Mouse (Mus musculus): Measurements from ENCODE around the gene 1110008L16Rik. TPM values are rescaled to one million over a fixed set of nuclear protein-coding genes. Genes with fewer than 3 reads are reported as not detected.
"Not testable (repeated sequence)": the region's sequence is repeated elsewhere in the genome, so short reads cannot be mapped to it uniquely, and the experiment has no call there.

1110008L16Rik gene
- polyA plus RNA-seq, 2 experiments, result 5.2 to 6.1 TPM

DNA sequence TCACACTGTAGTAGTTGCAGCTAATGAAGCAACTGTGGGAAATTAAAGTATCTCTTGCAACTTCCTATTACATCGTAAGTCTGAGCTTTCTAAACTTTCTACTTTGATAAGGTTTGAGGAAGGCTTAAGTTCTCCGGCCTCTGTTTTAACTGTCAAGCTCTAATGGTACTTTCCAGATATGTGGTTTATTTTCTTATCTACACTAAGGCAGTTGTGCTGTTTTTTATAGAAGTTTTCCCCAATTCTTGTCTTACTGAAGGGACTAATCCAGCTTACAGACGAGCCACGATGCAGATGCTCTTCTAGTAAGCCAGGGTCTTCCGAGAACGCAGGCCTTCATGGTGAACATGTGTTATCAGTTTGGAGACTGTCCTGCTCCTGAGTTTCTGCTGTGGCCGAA, 30.0 kb downstream of the 1110008L16Rik start:
- no peak overlapping the region for H3K27ac ChIP-seq
- no peak overlapping the region for H3K4me2 ChIP-seq (ENCODE audit: low read depth)
- no peaks in the 10 kb centered on the region for H3K9me3 ChIP-seq (ENCODE audit: control insufficient read depth, low read length)
- TF ChIP-seq EP300 (IDR thresholded peaks at IDR 0.05; ENCODE audit: low read depth) (peak; percentile 74), CTCF (IDR thresholded peaks at IDR 0.05; ENCODE audit: low read depth) (no peak)
- peaks cover 0 to 13% of the 10 kb centered on the region in 2 experiments; a peak in 2 of 4 replicates for H3K4me1 ChIP-seq (replicated peaks; ENCODE audit: control insufficient read depth in 2 of 2, insufficient read depth in 2 of 2, low read length in 1 of 2)
- DNase-seq (ENCODE audit: low read depth in 3 of 3, low spot score in 3 of 3) (peak in 2 of 3 experiments; percentile 9 to 32), ATAC-seq (ENCODE audit: insufficient read depth) (peak; percentile 74)
- WGBS (ENCODE audit: insufficient replicate concordance), result 22% methylated on average over 7 of the region's 7 CpGs
- H3K9ac ChIP-seq (replicated peaks), result no peak overlapping the region
- H3K36me3 ChIP-seq (replicated peaks; ENCODE audit: control insufficient read depth, insufficient read depth, low read depth), result no peaks in the 10 kb centered on the region
- no peak overlapping the region for H3K4me3 ChIP-seq (ENCODE audit: insufficient read depth in 1 of 2, low read depth in 2 of 2, low read length in 2 of 2)
- H3K27me3 ChIP-seq (ENCODE audit: control insufficient read depth, insufficient read depth, low read length), result no peaks in the 10 kb centered on the region

- Histone ChIP-seq H3K36me3 (replicated peaks; ENCODE audit: control insufficient read depth, insufficient read depth, low read depth) (no peaks in the 10 kb centered on the region), H3K4me1 (replicated peaks; ENCODE audit: control insufficient read depth in 2 of 2, insufficient read depth in 2 of 2, low read length in 1 of 2) (peaks cover 0 to 9% of the 10 kb centered on the region in 2 experiments; a peak in 2 of 4 replicates), H3K4me3 (ENCODE audit: insufficient read depth in 1 of 2, low read depth in 2 of 2, low read length in 2 of 2) (no peak overlapping the region), H3K27me3 (ENCODE audit: control insufficient read depth, insufficient read depth, low read length) (no peaks in the 10 kb centered on the region), H3K4me2 (ENCODE audit: low read depth) (no peak overlapping the region), H3K9me3 (ENCODE audit: control insufficient read depth, low read length) (no peaks in the 10 kb centered on the region), H3K9ac (replicated peaks) (no peak overlapping the region), H3K27ac (no peak overlapping the region)
- WGBS (ENCODE audit: insufficient replicate concordance), result 79% methylated on average over 7 of the region's 7 CpGs
- DNase-seq (ENCODE audit: low read depth in 3 of 3, low spot score in 3 of 3) (no peak), ATAC-seq (ENCODE audit: insufficient read depth) (no peak)
- TF ChIP-seq EP300 (IDR thresholded peaks at IDR 0.05; ENCODE audit: low read depth) (no peak), CTCF (IDR thresholded peaks at IDR 0.05; ENCODE audit: low read depth) (no peak)
Observed at GRCm38 (mm10) chr12:55333662-55334061, 34.3 kb downstream of the 1110008L16Rik start.

DNA sequence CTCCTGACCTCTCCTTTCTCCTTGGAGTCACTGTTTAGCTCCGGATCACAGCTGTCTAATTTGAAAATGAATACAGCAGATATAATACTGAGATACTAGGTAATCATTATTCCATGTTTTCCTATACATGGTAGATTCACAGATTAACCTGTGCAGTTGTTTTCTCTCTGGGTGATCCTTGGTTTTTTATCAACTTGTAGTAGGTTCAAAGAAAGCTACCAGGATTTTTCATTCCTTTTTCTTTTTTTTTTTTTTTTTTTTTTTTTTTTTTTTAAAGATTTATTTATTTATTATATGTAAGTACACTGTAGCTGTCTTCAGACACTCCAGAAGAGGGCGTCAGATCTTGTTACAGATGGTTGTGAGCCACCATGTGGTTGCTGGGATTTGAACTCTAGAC, 39.1 kb downstream of the 1110008L16Rik start:
- not testable (repeated sequence) for H3K4me3 ChIP-seq (ENCODE audit: insufficient read depth in 1 of 2, low read depth in 2 of 2, low read length in 2 of 2); H3K4me2 ChIP-seq (ENCODE audit: low read depth); H3K36me3 ChIP-seq (replicated peaks; ENCODE audit: control insufficient read depth, insufficient read depth, low read depth); H3K27ac ChIP-seq; H3K9ac ChIP-seq (replicated peaks); H3K4me1 ChIP-seq (replicated peaks; ENCODE audit: control insufficient read depth in 2 of 2, insufficient read depth in 2 of 2, low read length in 1 of 2); DNase-seq (ENCODE audit: low read depth in 3 of 3, low spot score in 3 of 3); H3K9me3 ChIP-seq (ENCODE audit: control insufficient read depth, low read length); ATAC-seq (ENCODE audit: insufficient read depth); H3K27me3 ChIP-seq (ENCODE audit: control insufficient read depth, insufficient read depth, low read length)
- WGBS (ENCODE audit: insufficient replicate concordance), result 77% methylated on average over 1 of the region's 2 CpGs

DNA sequence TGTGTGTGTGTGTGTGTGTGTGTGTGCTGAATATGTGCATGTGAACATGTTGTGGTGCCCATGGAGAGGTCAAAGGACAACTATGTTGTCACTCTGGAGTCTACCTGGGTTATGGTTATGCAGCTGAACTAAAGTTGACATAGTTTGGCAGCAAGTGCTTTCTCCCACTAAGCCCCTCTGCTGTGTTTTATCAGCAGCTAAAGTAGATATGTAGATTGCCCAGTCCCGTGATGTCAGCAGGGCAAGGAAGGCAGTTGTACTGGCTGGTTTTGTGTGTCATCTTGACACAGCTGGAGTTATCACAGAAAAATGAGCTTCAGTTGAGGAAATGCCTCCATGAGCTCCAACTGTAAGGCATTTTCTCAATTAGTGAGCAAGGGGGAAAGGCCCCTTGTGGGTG, 43.7 kb downstream of the 1110008L16Rik start:
- H3K36me3 ChIP-seq (replicated peaks; ENCODE audit: control insufficient read depth, insufficient read depth, low read depth); H3K9me3 ChIP-seq (ENCODE audit: control insufficient read depth, low read length); DNase-seq (ENCODE audit: low read depth in 3 of 3, low spot score in 3 of 3); H3K4me1 ChIP-seq (replicated peaks; ENCODE audit: control insufficient read depth in 2 of 2, insufficient read depth in 2 of 2, low read length in 1 of 2); H3K4me3 ChIP-seq (ENCODE audit: insufficient read depth in 1 of 2, low read depth in 2 of 2, low read length in 2 of 2); H3K27ac ChIP-seq; ATAC-seq (ENCODE audit: insufficient read depth); H3K9ac ChIP-seq (replicated peaks); H3K4me2 ChIP-seq (ENCODE audit: low read depth); H3K27me3 ChIP-seq (ENCODE audit: control insufficient read depth, insufficient read depth, low read length): not testable (repeated sequence)
- WGBS (ENCODE audit: insufficient replicate concordance), result 4% methylated on average over 1 of the region's 1 CpGs

GRCm38 (mm10) chr12:55343998-55344397, 44.6 kb downstream of the 1110008L16Rik start:
- WGBS (ENCODE audit: insufficient replicate concordance), result 77% methylated on average over 11 of the region's 11 CpGs
- H3K4me1 ChIP-seq (replicated peaks; ENCODE audit: control insufficient read depth in 2 of 2, insufficient read depth in 2 of 2, low read length in 1 of 2), result peaks cover 0 to 8% of the 10 kb centered on the region in 2 experiments; a peak in 2 of 4 replicates
- no peak for TF ChIP-seq CTCF (IDR thresholded peaks at IDR 0.05; ENCODE audit: low read depth)
- TF ChIP-seq EP300 (IDR thresholded peaks at IDR 0.05; ENCODE audit: low read depth), result no peak
- ATAC-seq (ENCODE audit: insufficient read depth), result no peak
- no peaks in the 10 kb centered on the region for H3K9me3 ChIP-seq (ENCODE audit: control insufficient read depth, low read length)
- H3K36me3 ChIP-seq (replicated peaks; ENCODE audit: control insufficient read depth, insufficient read depth, low read depth), result no peaks in the 10 kb centered on the region
- H3K27me3 ChIP-seq (ENCODE audit: control insufficient read depth, insufficient read depth, low read length), result peaks cover 4% of the 10 kb centered on the region
- no peak for DNase-seq (ENCODE audit: low read depth in 3 of 3, low spot score in 3 of 3)
- H3K9ac ChIP-seq (replicated peaks), result no peak overlapping the region
- H3K4me3 ChIP-seq (ENCODE audit: insufficient read depth in 1 of 2, low read depth in 2 of 2, low read length in 2 of 2), result no peak overlapping the region
- no peak overlapping the region for H3K27ac ChIP-seq
- H3K4me2 ChIP-seq (ENCODE audit: low read depth), result no peak overlapping the region

All from liver, embryonic 14.5 days (tissue).